10 mouse cellular contexts compared by ENCODE assay signal in genomic region chr16:10844319-10844670, GRCm38 (mm10). TPM values are rescaled to one million over a fixed set of nuclear protein-coding genes. Genes with fewer than 3 reads are reported as not detected.
A peak's percentile ranks its signal among the peaks of the same experiment; 100 is the strongest.
DNase-seq lines count a peak whose midpoint lies in the region; ATAC-seq lines count a peak whose summit lies in the region.
"Had no signal": no experiment of that assay in that cellular context is flagged by ENCODE, and none has a peak within 500 bp of the region (broad histone marks: within the 10 kb centered on the region; RNA-seq: fewer than 3 reads in every experiment).

No protein-coding gene starts in this region.

- H3K4me2 ChIP-seq in heart, embryonic 12.5 days = peak overlapping the region; percentile 73
- peak overlapping the region; percentile 45 for H3K4me2 ChIP-seq in neural tube, embryonic 13.5 days
- H3K4me2 ChIP-seq in stomach, embryonic 14.5 days (replicated peaks; ENCODE audit: low read depth, low read length) = peak overlapping the region; percentile 21

- H3K9ac ChIP-seq in heart, embryonic 12.5 days = peak overlapping the region; percentile 58; the same call in 1 of the 2 replicates
- no peak overlapping the region for H3K9ac ChIP-seq in neural tube, embryonic 13.5 days
- H3K9ac ChIP-seq in stomach, embryonic 14.5 days (replicated peaks; ENCODE audit: low read depth, low read length) = no peak overlapping the region

- 33% methylated on average over 6 of the region's 6 CpGs for WGBS in heart, embryonic 12.5 days
- WGBS in neural tube, embryonic 13.5 days = 72% methylated on average over 6 of the region's 6 CpGs
- 41% methylated on average over 6 of the region's 6 CpGs for WGBS in stomach, embryonic 14.5 days

- H3K36me3 ChIP-seq in heart, embryonic 12.5 days = no peaks in the 10 kb centered on the region
- H3K36me3 ChIP-seq in neural tube, embryonic 13.5 days = no peaks in the 10 kb centered on the region
- no peaks in the 10 kb centered on the region for H3K36me3 ChIP-seq in stomach, embryonic 14.5 days (ENCODE audit: control insufficient read depth, insufficient read depth, low read length)

- intact Hi-C loops in heart, postnatal 10 days (cut with DNase I) = loop anchor here (10.0 kb wide), 2 partner anchors 179 to 569 kb away; no protein-coding TSS in a partner anchor

- no peak for DNase-seq in heart, postnatal 10 days
- no peak for DNase-seq in neural tube, embryonic 10.5 days (ENCODE audit: extremely low spot score, low spot score)
- peak; percentile 15 to 32 for DNase-seq in kidney, postnatal 36 days
- no peak for DNase-seq in layer of hippocampus, adult 18-20 months (ENCODE audit: low spot score in 2 of 2)
- no peak for DNase-seq in ovary, postnatal 36 days (ENCODE audit: low spot score)

- H3K27ac ChIP-seq in heart, embryonic 12.5 days (ENCODE audit: poor library complexity, severe bottlenecking) = peak overlapping the region; percentile 82
- H3K27ac ChIP-seq in neural tube, embryonic 13.5 days (replicated peaks) = no peak overlapping the region
- no peak overlapping the region; the same call in 1 of the 2 replicates for H3K27ac ChIP-seq in stomach, embryonic 14.5 days (ENCODE audit: low read length)

- no peaks in the 10 kb centered on the region for H3K9me3 ChIP-seq in heart, embryonic 12.5 days (replicated peaks)
- no peaks in the 10 kb centered on the region for H3K9me3 ChIP-seq in neural tube, embryonic 13.5 days
- H3K9me3 ChIP-seq in stomach, embryonic 14.5 days (ENCODE audit: control insufficient read depth, low read depth, low read length) = no peaks in the 10 kb centered on the region

- H3K4me1 ChIP-seq in heart, embryonic 12.5 days (replicated peaks) = peaks cover 49% of the 10 kb centered on the region
- H3K4me1 ChIP-seq in neural tube, embryonic 13.5 days (replicated peaks) = peaks cover 18% of the 10 kb centered on the region; the same call in 1 of the 2 replicates
- peaks cover 16% of the 10 kb centered on the region; the same call in 1 of the 2 replicates for H3K4me1 ChIP-seq in stomach, embryonic 14.5 days (ENCODE audit: control insufficient read depth, insufficient read depth, low read length)

- no peaks in the 10 kb centered on the region for H3K27me3 ChIP-seq in heart, embryonic 12.5 days (replicated peaks)
- H3K27me3 ChIP-seq in neural tube, embryonic 13.5 days = no peaks in the 10 kb centered on the region
- H3K27me3 ChIP-seq in stomach, embryonic 14.5 days (ENCODE audit: control insufficient read depth, insufficient read depth, low read length) = no peaks in the 10 kb centered on the region

- no peak overlapping the region for H3K4me3 ChIP-seq in heart, embryonic 12.5 days
- no peak overlapping the region for H3K4me3 ChIP-seq in neural tube, embryonic 13.5 days
- no peak overlapping the region for H3K4me3 ChIP-seq in stomach, embryonic 14.5 days (ENCODE audit: low read depth, low read length)

- ATAC-seq in heart, embryonic 12.5 days (ENCODE audit: insufficient number of reproducible peaks, low FRiP score) = peak; percentile 36; the same call in 1 of the 2 replicates
- ATAC-seq in neural tube, embryonic 13.5 days (ENCODE audit: low read depth) = no peak
- ATAC-seq in stomach, embryonic 14.5 days (ENCODE audit: insufficient number of reproducible peaks, insufficient read depth, low FRiP score, low read depth) = no peak

RNA-seq across cellular contexts. Expression of gene Rmi2, which starts 9.4 kb away (rescaled TPM):
- 3.9 and 5.0 TPM in 2 replicates for polyA plus RNA-seq in heart, embryonic 12.5 days (2016; fragmentation: Nextera tagmentation; extraction: Ambion mirVana)
- total RNA-seq in heart, postnatal 10 days (2021) = 1 to 10 TPM; 2.0 TPM
- 0.55 and 0.68 TPM in 2 replicates for polyA plus RNA-seq in neural tube, embryonic 13.5 days (2015; fragmentation: Nextera tagmentation; extraction: Ambion mirVana)
- 4.6 and 5.1 TPM in 2 replicates for polyA plus RNA-seq in stomach, embryonic 14.5 days (2014; fragmentation: Nextera tagmentation; extraction: Ambion mirVana)
- total RNA-seq in layer of hippocampus, adult 18-20 months (2021) = not detected

RNA-seq across cellular contexts. Expression of gene Gm11172, which starts 31.6 kb away (rescaled TPM):
- polyA plus RNA-seq in heart, embryonic 12.5 days (2016; fragmentation: Nextera tagmentation; extraction: Ambion mirVana) = not detected in 2 replicates
- total RNA-seq in heart, postnatal 10 days (2021) = not detected
- not detected in 2 replicates for polyA plus RNA-seq in neural tube, embryonic 13.5 days (2015; fragmentation: Nextera tagmentation; extraction: Ambion mirVana)
- not detected in 2 replicates for polyA plus RNA-seq in stomach, embryonic 14.5 days (2014; fragmentation: Nextera tagmentation; extraction: Ambion mirVana)
- total RNA-seq in layer of hippocampus, adult 18-20 months (2021) = not detected
- total RNA-seq: adrenal gland, postnatal 25 days had no signal
- polyA plus RNA-seq: neural tube, embryonic 14.5 days had no signal

RNA-seq across cellular contexts. Expression of gene Prm1, which starts 38.7 kb away (rescaled TPM):
- polyA plus RNA-seq in heart, embryonic 12.5 days (2016; fragmentation: Nextera tagmentation; extraction: Ambion mirVana) = 0.48 TPM in 1 of 2 replicates, not detected in the other
- not detected for total RNA-seq in heart, postnatal 10 days (2021)
- polyA plus RNA-seq in neural tube, embryonic 13.5 days (2015; fragmentation: Nextera tagmentation; extraction: Ambion mirVana) = 0.64 TPM in 1 of 2 replicates, not detected in the other
- not detected in 2 replicates for polyA plus RNA-seq in stomach, embryonic 14.5 days (2014; fragmentation: Nextera tagmentation; extraction: Ambion mirVana)
- not detected for total RNA-seq in layer of hippocampus, adult 18-20 months (2021)
- total RNA-seq: adrenal gland, postnatal 25 days had no signal
- polyA plus RNA-seq: neural tube, embryonic 14.5 days had no signal

RNA-seq across cellular contexts. Expression of gene Prm2, which starts 48.4 kb away (rescaled TPM):
- polyA plus RNA-seq in heart, embryonic 12.5 days (2016; fragmentation: Nextera tagmentation; extraction: Ambion mirVana) = not detected in 2 replicates
- not detected for total RNA-seq in heart, postnatal 10 days (2021)
- polyA plus RNA-seq in neural tube, embryonic 13.5 days (2015; fragmentation: Nextera tagmentation; extraction: Ambion mirVana) = not detected in 2 replicates
- polyA plus RNA-seq in stomach, embryonic 14.5 days (2014; fragmentation: Nextera tagmentation; extraction: Ambion mirVana) = not detected in 2 replicates
- total RNA-seq in layer of hippocampus, adult 18-20 months (2021) = not detected
- total RNA-seq: adrenal gland, postnatal 25 days had no signal
- polyA plus RNA-seq: neural tube, embryonic 14.5 days had no signal

RNA-seq across cellular contexts. Expression of gene Prm3, which starts 53.6 kb away (rescaled TPM):
- polyA plus RNA-seq in heart, embryonic 12.5 days (2016; fragmentation: Nextera tagmentation; extraction: Ambion mirVana) = not detected in 2 replicates
- not detected for total RNA-seq in heart, postnatal 10 days (2021)
- polyA plus RNA-seq in neural tube, embryonic 13.5 days (2015; fragmentation: Nextera tagmentation; extraction: Ambion mirVana) = not detected in 2 replicates
- polyA plus RNA-seq in stomach, embryonic 14.5 days (2014; fragmentation: Nextera tagmentation; extraction: Ambion mirVana) = not detected in 2 replicates
- not detected for total RNA-seq in layer of hippocampus, adult 18-20 months (2021)
- total RNA-seq: adrenal gland, postnatal 25 days had no signal
- polyA plus RNA-seq: neural tube, embryonic 14.5 days had no signal

Comparison
In these comparisons a context has a peak if more than half of its experiments do, and no peak if none do; other contexts are left out.
1. H3K4me2 ChIP-seq: peak in every context shown above with its lines; median percentile 73 in heart, embryonic 12.5 days; 45 in neural tube, embryonic 13.5 days; 21 in stomach, embryonic 14.5 days.
2. DNase-seq: peak in kidney, postnatal 36 days (2 of 2); none in heart, postnatal 10 days (0 of 2), neural tube, embryonic 10.5 days (single experiment), layer of hippocampus, adult 18-20 months (0 of 2) and ovary, postnatal 36 days (single experiment).